Mouse (Mus musculus) forebrain, postnatal 0 days (tissue): ENCODE measurements around the gene Gsg1l. TPM values are rescaled to one million over a fixed set of nuclear protein-coding genes. Genes with fewer than 3 reads are reported as not detected.

ENCODE experiments used
- ATAC-seq: fragments of 200-750 bp; cut with Nextera tagmentation; 2 replicates; pipeline ENCODE4 v1.8.0; 2017; ENCODE audit warnings: mild to moderate bottlenecking, moderate library complexity
- DNase-seq: peaks from one replicate; pipeline ENCODE4 v3.0.0-alpha.2; 2015
- H3K27ac ChIP-seq: fragments of 300-500 bp; sonication (generic); 2 replicates; pipeline ENCODE4 v1.5.1; 2014; ENCODE audit warnings: low read depth, mild to moderate bottlenecking, antibody characterized with exemption, low read length, moderate library complexity, mixed read lengths
- H3K27me3 ChIP-seq: fragments of 300-500 bp; sonication (generic); 2 replicates; pipeline ENCODE4 v1.6.1; 2014; ENCODE audit warnings: mild to moderate bottlenecking, low read length, mixed read lengths; ENCODE audit not compliant: insufficient read depth
- H3K36me3 ChIP-seq: fragments of 300-500 bp; sonication (generic); 2 replicates; pipeline ENCODE4 v1.6.1; 2014; ENCODE audit warnings: mild to moderate bottlenecking, moderate library complexity; ENCODE audit not compliant: insufficient read depth
- H3K4me1 ChIP-seq: fragments of 300-500 bp; sonication (generic); 2 replicates; pipeline ENCODE4 v1.6.1; 2014; ENCODE audit warnings: antibody characterized with exemption; ENCODE audit not compliant: insufficient read depth
- H3K4me2 ChIP-seq: fragments of 300-500 bp; sonication (generic); 2 replicates; pipeline ENCODE4 v1.6.1; 2014; ENCODE audit warnings: low read depth, mild to moderate bottlenecking, moderate library complexity
- H3K4me3 ChIP-seq: fragments of 300-500 bp; sonication (generic); 2 replicates; pipeline ENCODE4 v1.5.1; 2014; ENCODE audit warnings: low read depth, low read length, mixed read lengths
- H3K9ac ChIP-seq: fragments of 300-500 bp; sonication (generic); 2 replicates; pipeline ENCODE4 v1.6.1; 2014; ENCODE audit warnings: mild to moderate bottlenecking
- H3K9me3 ChIP-seq: fragments of 300-500 bp; sonication (generic); 2 replicates; pipeline ENCODE4 v1.6.1; 2016; ENCODE audit warnings: low read length
- CTCF ChIP-seq: sonication (generic); IDR thresholded peaks from 2 replicates; pipeline ENCODE4 v1.5.1; 2016; ENCODE audit warnings: antibody characterized with exemption, control low read depth, low read depth
- WGBS: fragments of 180-500 bp; shearing (Covaris S2); extraction: QIAGEN DNeasy Blood & Tissue Kit; methylation state at CpG from one replicate; pipeline ENCODE4 v1.1.7; 2014; 5-methylcytosine and 5-hydroxymethylcytosine counted together
- polyA plus RNA-seq: library from polyadenylated mRNA; unstranded; fragments of >200 nt; fragmentation: Nextera tagmentation; extraction: Ambion mirVana; gene quantifications from 2 replicates; pipeline ENCODE4 v1.2.1, GENCODE M21; 2015
- total RNA-seq: library from RNA; depleted of rRNA; stranded (reverse); fragments of >200 nt; gene quantifications from 2 replicates; pipeline ENCODE4 v1.2.3, GENCODE M21; 2014

The Gsg1l gene
- total and polyA plus RNA-seq, 2 experiments from 2014 or later, result 10.7 to 20.0 TPM

GRCm38 (mm10) chr7:125893621-125894020 lies 188.6 kb downstream of the Gsg1l start:
- Histone ChIP-seq H3K4me3 (no peak overlapping the region), H3K27ac (no peak overlapping the region), H3K4me1 (no peaks in the 10 kb centered on the region), H3K27me3 (no peaks in the 10 kb centered on the region), H3K36me3 (no peaks in the 10 kb centered on the region), H3K9ac (no peak overlapping the region), H3K9me3 (no peaks in the 10 kb centered on the region), H3K4me2 (no peak overlapping the region)
- no peak for TF ChIP-seq CTCF
- WGBS, result 91% methylated on average over 5 of the region's 5 CpGs
- no peak for ATAC-seq
- no peak for DNase-seq

- 40% methylated on average over 12 of the region's 12 CpGs for WGBS
Measured at GRCm38 (mm10) chr7:125888373-125888772, 193.8 kb downstream of the Gsg1l start.

DNA sequence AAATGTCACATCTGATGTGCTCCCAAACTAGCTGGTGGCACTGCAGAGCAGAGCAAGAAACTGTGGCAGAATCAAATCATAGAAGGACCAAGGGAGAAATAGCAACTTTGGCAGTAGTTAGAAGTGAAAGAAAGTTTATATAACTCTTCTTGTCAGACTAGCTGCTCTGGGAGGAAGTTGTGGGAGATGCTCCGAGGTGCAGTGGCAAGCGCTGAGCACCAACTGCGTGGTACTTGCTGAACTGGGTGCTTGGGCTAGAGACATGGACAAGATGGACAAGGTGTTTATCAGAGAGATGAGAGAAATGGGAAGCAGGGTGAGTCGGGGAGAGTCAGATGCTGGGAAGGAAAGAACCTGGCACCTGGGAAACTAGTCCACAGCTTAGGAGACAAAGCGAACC lies 194.4 kb downstream of the Gsg1l start:
- TF ChIP-seq CTCF, result no peak
- H3K4me2 ChIP-seq, result no peak overlapping the region
- H3K27me3 ChIP-seq, result no peaks in the 10 kb centered on the region
- 91% methylated on average over 5 of the region's 5 CpGs for WGBS
- ATAC-seq, result no peak
- no peaks in the 10 kb centered on the region for H3K9me3 ChIP-seq
- no peak for DNase-seq
- no peaks in the 10 kb centered on the region for H3K36me3 ChIP-seq
- H3K27ac ChIP-seq, result no peak overlapping the region
- H3K4me3 ChIP-seq, result no peak overlapping the region
- peaks cover 7% of the 10 kb centered on the region; the same call in 1 of the 2 replicates for H3K4me1 ChIP-seq
- H3K9ac ChIP-seq, result no peak overlapping the region

More at GRCm38 (mm10) chr7:125888373-125888772, 193.8 kb downstream of the Gsg1l start:
- H3K9me3 ChIP-seq, result no peaks in the 10 kb centered on the region
- DNase-seq (peak; percentile 58), ATAC-seq (peak; percentile 69)
- no peak overlapping the region for H3K4me2 ChIP-seq
- no peak overlapping the region for H3K27ac ChIP-seq
- TF ChIP-seq CTCF, result no peak
- peaks cover 7% of the 10 kb centered on the region; the same call in 1 of the 2 replicates for H3K4me1 ChIP-seq
- no peak overlapping the region for H3K9ac ChIP-seq
- no peak overlapping the region for H3K4me3 ChIP-seq
- no peaks in the 10 kb centered on the region for H3K27me3 ChIP-seq
- no peaks in the 10 kb centered on the region for H3K36me3 ChIP-seq

GRCm38 (mm10) chr7:125887124-125887523 lies 195.1 kb downstream of the Gsg1l start:
- Histone ChIP-seq H3K27ac (no peak overlapping the region), H3K9ac (no peak overlapping the region), H3K9me3 (no peaks in the 10 kb centered on the region), H3K36me3 (no peaks in the 10 kb centered on the region), H3K4me2 (no peak overlapping the region), H3K4me3 (no peak overlapping the region), H3K27me3 (no peaks in the 10 kb centered on the region), H3K4me1 (peaks cover 7% of the 10 kb centered on the region; the same call in 1 of the 2 replicates)
- ATAC-seq (no peak), DNase-seq (no peak)
- no peak for TF ChIP-seq CTCF
- 79% methylated on average over 4 of the region's 4 CpGs for WGBS

DNA sequence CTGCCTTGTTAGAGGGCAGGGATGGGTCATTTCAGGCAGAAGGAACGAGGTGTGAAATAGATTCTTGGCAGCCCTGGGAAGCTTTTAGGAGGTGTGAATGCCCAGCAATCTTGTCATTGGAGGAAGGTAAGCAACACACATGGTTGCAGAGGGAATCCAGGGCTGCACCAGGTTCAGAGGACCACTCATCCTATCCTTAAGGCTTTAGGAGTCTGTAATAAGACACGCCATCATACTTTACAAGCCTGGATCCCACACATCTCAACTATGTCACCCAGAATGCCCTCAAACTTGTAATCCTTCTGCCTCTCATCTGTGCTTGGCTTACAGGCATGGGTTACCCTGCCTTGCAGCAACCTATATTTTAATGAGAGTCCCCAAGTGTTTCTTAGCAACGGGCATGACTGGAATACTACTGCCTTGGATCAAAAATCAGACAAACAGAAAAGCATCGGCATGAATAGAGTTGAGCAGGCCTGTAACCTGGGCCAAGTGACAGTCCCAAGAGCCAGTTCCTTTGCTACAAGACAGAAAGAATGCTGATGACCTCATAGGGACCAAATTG lies 196.0 kb downstream of the Gsg1l start:
- Histone ChIP-seq H3K27ac (no peak overlapping the region), H3K9me3 (no peaks in the 10 kb centered on the region), H3K4me2 (no peak overlapping the region), H3K4me1 (peaks cover 7% of the 10 kb centered on the region; the same call in 1 of the 2 replicates), H3K36me3 (no peaks in the 10 kb centered on the region), H3K9ac (no peak overlapping the region), H3K4me3 (no peak overlapping the region), H3K27me3 (no peaks in the 10 kb centered on the region)
- TF ChIP-seq CTCF, result no peak
- 35% methylated on average over 4 of the region's 4 CpGs for WGBS
- peak; percentile 39 for DNase-seq
- ATAC-seq, result peak; percentile 67

GRCm38 (mm10) chr7:125883232-125883631 lies 199.0 kb downstream of the Gsg1l start:
- H3K9ac ChIP-seq, result no peak overlapping the region
- 86% methylated on average over 2 of the region's 2 CpGs for WGBS

GRCm38 (mm10) chr7:125878040-125878439 lies 204.2 kb downstream of the Gsg1l start:
- DNase-seq, result no peak
- no peak for ATAC-seq
- Histone ChIP-seq H3K9me3 (no peaks in the 10 kb centered on the region), H3K4me1 (no peaks in the 10 kb centered on the region), H3K36me3 (no peaks in the 10 kb centered on the region), H3K9ac (no peak overlapping the region), H3K27me3 (no peaks in the 10 kb centered on the region), H3K4me3 (no peak overlapping the region), H3K27ac (no peak overlapping the region), H3K4me2 (no peak overlapping the region)
- TF ChIP-seq CTCF, result no peak
- WGBS, result 79% methylated on average over 4 of the region's 4 CpGs

More at GRCm38 (mm10) chr7:125883232-125883631, 199.0 kb downstream of the Gsg1l start:
- H3K9me3 ChIP-seq, result no peaks in the 10 kb centered on the region
- H3K27me3 ChIP-seq, result no peaks in the 10 kb centered on the region
- H3K36me3 ChIP-seq, result no peaks in the 10 kb centered on the region
- no peak overlapping the region for H3K4me2 ChIP-seq
- no peak for TF ChIP-seq CTCF
- DNase-seq, result no peak
- ATAC-seq, result no peak
- peaks cover 7% of the 10 kb centered on the region; the same call in 1 of the 2 replicates for H3K4me1 ChIP-seq
- no peak overlapping the region for H3K27ac ChIP-seq
- H3K4me3 ChIP-seq, result no peak overlapping the region
